Comparison of ENCODE assay signal across 8 mouse cellular contexts in genomic region chr9:27029022-27029827, GRCm38 (mm10). TPM values are rescaled to one million over a fixed set of nuclear protein-coding genes. Genes with fewer than 3 reads are reported as not detected.
DNase-seq lines count a peak whose midpoint lies in the region; ATAC-seq and TF ChIP-seq lines count a peak whose summit lies in the region.

No protein-coding gene starts in this region.

- H3K9ac ChIP-seq in forebrain, embryonic 13.5 days: peak overlapping the region; percentile 97

- H3K27ac ChIP-seq in forebrain, embryonic 13.5 days: peak overlapping the region; percentile 92

- 0% methylated on average over 51 of the region's 52 CpGs for WGBS in forebrain, embryonic 13.5 days

- H3K4me1 ChIP-seq in E14TG2a.4 (replicated peaks; ENCODE audit: low read depth, low read length): peaks cover 36% of the 10 kb centered on the region
- peaks cover 50% of the 10 kb centered on the region for H3K4me1 ChIP-seq in forebrain, embryonic 13.5 days

- H3K4me3 ChIP-seq in E14TG2a.4 (replicated peaks; ENCODE audit: low read length): peak overlapping the region; percentile 100
- H3K4me3 ChIP-seq in forebrain, embryonic 13.5 days: peak overlapping the region; percentile 97

- TF ChIP-seq CTCF in E14TG2a.4 (conservative IDR thresholded peaks at IDR 0.05; ENCODE audit: low read length): no peak

- peak; percentile 23 for DNase-seq in c-Kit-positive CD71-negative TER-119-negative erythroid progenitor cells, embryonic 14.5 days (ENCODE audit: low read depth)
- peak; percentile 41 to 52 for DNase-seq in heart, postnatal 10 days
- peak; percentile 57 to 61 for DNase-seq in kidney, postnatal 4 days
- peak; percentile 29 to 42 for DNase-seq in lung, adult 18-20 months
- peak; percentile 20 for DNase-seq in ovary, adult 18-20 months (ENCODE audit: low spot score)
- DNase-seq in thymus, adult 18-20 months: peak; percentile 51 to 64

- no peaks in the 10 kb centered on the region for H3K27me3 ChIP-seq in E14TG2a.4 (ENCODE audit: insufficient read depth, low read length)
- no peaks in the 10 kb centered on the region for H3K27me3 ChIP-seq in forebrain, embryonic 13.5 days

- intact Hi-C loops in heart, postnatal 10 days (cut with DNase I): no loop called here

- H3K4me2 ChIP-seq in forebrain, embryonic 13.5 days: peak overlapping the region; percentile 76

- no peaks in the 10 kb centered on the region for H3K9me3 ChIP-seq in E14TG2a.4 (ENCODE audit: low read length)
- H3K9me3 ChIP-seq in forebrain, embryonic 13.5 days (replicated peaks): no peaks in the 10 kb centered on the region

- H3K36me3 ChIP-seq in E14TG2a.4 (ENCODE audit: insufficient read depth, low read length): peaks cover 33% of the 10 kb centered on the region
- peaks cover 3% of the 10 kb centered on the region; the same call in 1 of the 2 replicates for H3K36me3 ChIP-seq in forebrain, embryonic 13.5 days (ENCODE audit: poor library complexity, severe bottlenecking)

- ATAC-seq in forebrain, embryonic 13.5 days: peak; percentile 41

RNA-seq across cellular contexts. Expression of gene Vps26b, which starts 0.6 kb away (rescaled TPM):
- polyA plus RNA-seq in forebrain, embryonic 13.5 days (2015; fragmentation: Nextera tagmentation; extraction: Ambion mirVana): 52.6 and 56.5 TPM in 2 replicates
- 10 to 100 TPM; 30.9 to 35.6 TPM for total RNA-seq in heart, postnatal 10 days (2021)

RNA-seq across cellular contexts. Expression of gene Ncapd3, which starts 0.8 kb away (rescaled TPM):
- polyA plus RNA-seq in forebrain, embryonic 13.5 days (2015; fragmentation: Nextera tagmentation; extraction: Ambion mirVana): 26.5 and 30.7 TPM in 2 replicates
- 10 to 100 TPM; 17.6 to 18.6 TPM for total RNA-seq in heart, postnatal 10 days (2021)

RNA-seq across cellular contexts. Expression of gene Thyn1, which starts 29.7 kb away (rescaled TPM):
- 154 and 156 TPM in 2 replicates for polyA plus RNA-seq in forebrain, embryonic 13.5 days (2015; fragmentation: Nextera tagmentation; extraction: Ambion mirVana)
- 10 to 100 TPM; 29.0 to 32.7 TPM for total RNA-seq in heart, postnatal 10 days (2021)

RNA-seq across cellular contexts. Expression of gene Acad8, which starts 29.9 kb away (rescaled TPM):
- polyA plus RNA-seq in forebrain, embryonic 13.5 days (2015; fragmentation: Nextera tagmentation; extraction: Ambion mirVana): 38.2 and 47.5 TPM in 2 replicates
- 10 to 100 TPM; 52.3 to 54.0 TPM for total RNA-seq in heart, postnatal 10 days (2021)

Comparison
In these comparisons a context has a peak if more than half of its experiments do, and no peak if none do; other contexts are left out.
1. Peak in every context shown above with its lines: DNase-seq, ATAC-seq, H3K4me3 ChIP-seq and H3K27ac ChIP-seq.